Mouse (Mus musculus) regulatory T cell (primary cell): ENCODE measurements around the gene Ggt6.

Experiments
- in situ Hi-C: fragments of 300-600 bp; cut with MboI, MseI; formaldehyde crosslinking; loops from one replicate; pipeline ENCODE4 v1.15.1; 2025; ENCODE audit warnings: high pct_unique_total_duplicates

The Ggt6 gene

DNA sequence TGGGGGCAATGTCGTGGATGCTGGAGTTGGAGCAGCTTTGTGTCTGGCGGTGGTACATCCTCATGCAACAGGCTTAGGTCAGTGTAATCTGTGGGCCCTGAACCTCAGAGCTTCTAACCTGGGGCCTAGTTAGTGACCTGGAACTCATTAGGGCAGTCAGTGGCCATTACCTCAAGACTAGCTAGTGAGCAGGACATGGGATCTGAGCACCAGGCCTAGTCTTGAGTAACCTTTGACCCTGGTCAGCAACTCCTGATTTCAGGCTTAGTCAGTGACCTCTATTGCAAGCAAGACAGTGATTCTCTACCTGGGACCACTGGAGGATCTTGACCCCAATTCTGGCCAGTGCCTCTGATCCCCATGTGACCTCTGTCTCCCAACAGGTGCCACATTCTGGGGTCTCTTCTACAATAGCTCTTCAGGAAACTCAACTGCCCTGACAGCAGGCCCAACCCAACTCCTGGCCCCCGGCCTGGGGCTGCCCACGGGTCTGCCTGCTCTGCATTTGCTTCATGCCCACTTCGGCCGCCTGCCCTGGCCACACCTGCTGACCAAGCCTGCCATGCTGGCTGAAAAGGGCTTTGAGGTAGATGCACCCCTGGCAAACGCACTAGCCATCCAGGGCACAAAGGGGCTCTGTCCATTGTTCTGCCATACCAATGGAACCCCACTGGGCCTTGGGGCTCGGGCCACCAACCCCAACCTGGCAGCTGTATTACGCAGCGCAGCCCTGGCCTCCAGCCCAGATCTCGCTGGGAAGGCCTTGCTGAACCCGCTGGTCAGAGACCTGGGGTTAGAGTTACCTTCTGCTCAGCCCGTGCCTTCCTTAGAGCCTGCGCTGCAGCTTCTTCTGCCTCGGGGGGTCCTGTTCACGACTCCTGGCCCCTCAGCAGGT, 1.7 kb downstream of the Ggt6 start:
- in situ Hi-C loops: loop anchor here (5.0 to 25.0 kb wide), 2 partner anchors 220 to 1425 kb away; partner anchors contain the start of genes Derl2, Dhx33, Med31 and Mis12

DNA sequence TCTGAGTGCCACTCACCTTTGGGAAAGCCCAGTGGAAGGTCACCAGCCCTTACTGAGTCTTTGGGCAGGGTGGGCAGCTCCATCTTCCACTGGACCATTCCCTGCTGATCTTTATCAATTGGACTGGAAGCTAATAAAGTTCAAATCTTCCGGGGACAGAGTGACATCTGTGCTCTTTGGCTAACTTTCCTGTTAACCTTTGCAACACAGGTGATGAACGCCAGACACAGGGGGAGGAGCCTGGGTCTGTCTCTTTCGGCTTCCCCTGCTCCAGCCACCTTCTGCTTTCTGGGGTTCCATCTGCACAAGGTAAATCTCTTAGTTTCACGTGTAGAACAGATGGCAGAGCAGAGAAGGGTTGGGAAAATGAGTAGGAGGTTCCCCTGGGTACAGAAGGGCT, 3.1 kb downstream of the Ggt6 start:
- in situ Hi-C loops: loop anchor here (5.0 to 25.0 kb wide), 2 partner anchors 221 to 1426 kb away; partner anchors contain the start of genes Derl2, Dhx33, Med31 and Mis12

DNA sequence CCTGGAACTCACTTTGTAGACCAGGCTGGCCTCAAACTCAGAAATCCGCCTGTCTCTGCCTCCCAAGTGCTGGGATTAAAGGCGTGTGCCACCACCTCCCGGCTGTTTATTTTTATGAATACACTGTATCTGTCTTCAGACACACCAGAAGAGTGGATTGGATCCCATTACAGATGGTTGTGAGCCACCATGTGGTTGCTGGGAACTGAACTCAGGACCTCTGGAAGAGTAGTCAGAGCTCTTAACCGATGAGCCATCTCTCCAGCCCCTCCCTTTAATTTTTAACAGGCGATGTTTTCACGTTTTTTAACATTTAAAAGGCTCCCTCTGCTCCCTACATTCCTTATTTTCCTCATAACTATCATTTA, 5.3 kb downstream of the Ggt6 start:
- in situ Hi-C loops: loop anchor here (5.0 to 25.0 kb wide), 2 partner anchors 262 to 1428 kb away; partner anchors contain the start of genes Derl2, Dhx33 and Mis12

DNA sequence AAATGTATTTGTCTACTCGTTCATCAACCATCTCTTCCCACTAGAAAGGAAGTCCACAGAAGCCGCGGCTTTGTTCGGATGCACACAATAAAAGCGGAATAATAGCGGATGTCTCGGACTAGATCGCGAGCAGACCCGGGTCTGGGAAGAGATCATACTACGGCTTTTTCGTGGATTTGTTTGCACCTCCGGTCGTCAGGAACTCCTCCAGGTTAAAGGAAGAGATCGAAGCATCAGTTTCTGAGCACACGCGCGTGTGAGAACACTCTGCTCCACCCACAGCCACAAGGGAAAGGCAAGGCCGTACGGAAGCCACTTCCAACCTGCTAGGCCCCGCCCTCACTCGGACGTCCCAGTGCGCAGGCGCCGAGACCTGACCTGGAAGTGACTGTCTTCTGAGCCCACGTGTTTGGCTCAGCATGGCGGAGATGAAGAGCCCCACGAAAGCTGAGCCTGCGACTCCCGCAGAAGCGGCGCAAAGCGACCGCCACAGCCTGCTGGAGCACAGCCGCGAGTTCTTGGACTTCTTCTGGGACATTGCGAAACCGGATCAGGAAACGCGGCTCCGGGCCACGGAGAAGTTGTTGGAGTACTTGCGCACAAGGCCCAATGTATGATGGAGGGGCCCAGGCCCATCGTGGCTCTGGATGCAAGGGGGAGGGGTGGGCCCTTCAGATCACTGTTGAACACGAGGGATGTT, 5.8 kb downstream of the Ggt6 start, which contains the start of gene Mybbp1a:
TSS of gene Mybbp1a (plus strand) at position 391 of the 700 bp plus-strand sequence.
- in situ Hi-C loops: loop anchor here (5.0 to 25.0 kb wide), 2 partner anchors 261 to 1429 kb away; partner anchors contain the start of genes Derl2, Dhx33 and Mis12

DNA sequence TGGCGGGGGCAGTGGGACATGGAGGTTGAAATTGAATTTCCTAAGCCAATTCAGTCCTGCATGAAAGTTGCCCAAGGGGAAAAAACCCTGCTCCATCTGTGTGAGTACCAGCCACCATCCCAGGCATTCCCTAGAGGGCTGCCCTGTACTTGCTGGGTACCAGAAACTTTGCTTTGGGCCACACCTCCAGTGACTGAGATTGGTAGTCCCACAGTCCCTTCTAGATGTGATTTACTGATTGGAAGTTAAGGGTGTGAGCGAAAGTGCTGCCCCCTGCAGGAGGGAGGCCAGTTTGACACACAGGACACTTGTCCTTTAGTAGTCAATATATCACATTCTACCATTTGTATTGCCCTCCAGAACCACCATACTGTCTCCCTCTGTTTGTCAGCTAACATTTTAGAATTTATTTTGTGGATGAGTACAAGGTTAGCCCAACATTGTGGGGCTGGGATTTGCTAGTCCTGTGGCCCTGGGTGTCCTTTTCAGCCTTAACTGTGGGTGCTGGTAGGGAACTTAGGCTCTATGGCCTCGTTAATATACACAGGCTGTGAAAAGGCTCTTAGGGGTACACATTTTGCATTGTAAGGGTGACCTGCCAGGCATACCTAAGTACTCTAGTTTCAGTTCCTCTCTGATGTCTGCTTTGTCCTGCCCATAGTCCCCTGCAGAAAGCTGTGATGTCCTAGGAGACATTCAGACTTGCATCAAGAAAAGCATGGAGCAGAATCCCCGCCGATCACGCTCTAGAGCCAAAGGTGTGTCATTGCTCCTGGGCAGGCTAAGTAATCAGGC, 11.2 kb downstream of the Ggt6 start:
- in situ Hi-C loops: loop anchor here (25.0 kb wide), 1 partner anchor 1434 kb away; the partner anchor contains the start of genes Derl2, Dhx33 and Mis12

DNA sequence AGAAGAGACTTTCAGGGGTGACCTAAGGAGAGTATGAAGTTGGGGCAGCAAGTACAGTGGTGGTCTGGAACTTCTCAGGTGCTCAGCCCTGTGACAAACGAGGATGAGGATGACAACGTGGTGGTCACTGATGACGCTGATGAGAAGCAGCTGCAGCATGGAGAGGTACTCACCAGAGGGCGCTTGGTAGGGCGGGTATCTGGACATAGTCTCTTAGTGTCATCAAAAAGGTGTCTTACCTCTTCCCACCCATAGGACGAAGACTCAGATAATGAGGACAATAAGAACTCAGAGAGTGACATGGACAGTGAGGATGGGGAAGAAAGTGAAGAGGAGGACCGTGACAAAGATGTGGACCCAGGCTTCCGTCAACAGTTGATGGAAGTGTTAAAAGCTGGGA, 12.1 kb downstream of the Ggt6 start:
- in situ Hi-C loops: loop anchor here (25.0 kb wide), 1 partner anchor 1435 kb away; the partner anchor contains the start of genes Derl2, Dhx33 and Mis12

DNA sequence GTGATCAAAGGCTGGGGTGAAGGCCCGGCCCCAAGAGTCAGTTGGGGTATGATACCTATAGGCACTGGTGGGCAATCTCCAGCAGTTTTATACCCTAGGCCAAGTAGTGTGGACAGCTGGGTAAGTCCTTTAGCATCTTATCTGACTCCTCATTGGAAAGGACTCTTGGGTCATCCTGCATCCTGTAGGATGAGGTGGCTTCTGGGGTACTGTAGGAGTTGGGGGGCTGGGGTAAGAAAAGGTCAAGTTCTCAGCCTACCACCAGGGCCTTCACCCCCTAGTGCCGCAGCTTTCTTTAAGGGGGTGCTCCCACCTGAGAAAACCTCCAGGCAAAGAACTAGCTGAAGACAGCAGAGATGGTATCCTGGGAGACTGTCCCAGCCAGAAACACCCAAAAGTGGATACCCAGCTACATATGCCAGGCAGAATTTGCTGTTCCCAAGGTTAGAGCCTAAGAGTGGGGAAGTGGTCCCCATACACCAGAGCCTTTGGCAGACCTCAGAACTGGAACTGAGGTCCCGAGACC, 16.9 kb downstream of the Ggt6 start:
- in situ Hi-C loops: no loop called here

DNA sequence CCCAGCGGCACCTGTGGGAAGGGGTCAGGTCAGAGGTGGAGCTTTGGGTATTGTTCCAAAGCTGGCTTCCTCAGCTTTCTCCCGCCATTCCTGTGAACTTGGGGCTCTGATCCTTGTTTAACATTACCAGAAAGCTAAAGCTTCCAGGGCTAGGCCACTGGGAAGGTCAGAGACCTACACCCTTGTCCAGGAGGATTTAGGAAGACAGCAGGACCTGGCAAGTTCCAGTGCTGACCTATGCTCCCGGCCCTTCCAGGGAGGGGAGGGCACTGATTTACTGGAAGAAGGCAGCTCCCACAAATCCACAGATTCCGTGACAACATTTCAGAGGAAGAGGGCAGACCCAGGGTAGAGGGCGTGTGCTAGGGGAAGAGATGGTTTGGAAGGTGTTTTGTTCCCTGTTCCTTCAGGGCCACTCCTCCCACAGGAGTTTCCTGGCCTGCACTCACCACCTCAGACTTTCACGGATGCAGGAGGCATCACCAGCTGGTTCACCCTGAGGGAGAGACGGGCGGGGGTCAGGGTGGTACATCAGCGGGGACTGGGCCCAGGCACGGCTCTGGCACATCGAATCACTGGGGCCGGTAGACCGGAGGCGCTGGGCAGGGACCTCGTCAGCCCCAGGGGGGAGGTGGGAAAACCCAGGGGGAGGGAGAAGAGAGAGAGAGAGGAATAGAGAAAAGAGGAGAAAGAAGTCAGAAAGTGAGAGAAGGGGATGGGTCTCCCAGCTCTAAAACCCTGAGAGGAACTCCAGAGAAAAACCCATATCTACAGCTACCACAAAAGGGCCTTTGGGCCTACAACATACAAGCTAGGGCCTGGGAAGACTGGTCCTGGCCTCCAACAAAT, 18.0 kb downstream of the Ggt6 start:
- in situ Hi-C loops: no loop called here

DNA sequence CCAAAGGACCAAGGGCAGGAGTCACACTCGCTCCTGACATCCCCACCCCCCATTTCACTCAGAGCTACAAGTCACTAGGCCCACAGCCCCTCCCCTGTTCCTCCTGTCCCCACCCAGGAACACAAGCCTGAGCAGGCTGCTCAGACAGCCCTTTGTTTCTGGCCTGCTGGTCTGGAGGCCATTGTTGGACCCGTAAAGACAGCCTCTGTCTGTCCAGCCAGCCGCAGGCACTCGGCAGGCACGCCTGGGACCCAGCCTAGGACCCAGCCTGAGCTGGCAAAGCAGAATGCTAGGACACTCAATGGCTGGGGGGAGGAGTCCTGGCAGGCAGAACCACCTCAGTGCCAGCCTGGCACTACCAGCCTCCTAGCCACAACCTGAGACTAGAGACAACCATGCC, 20.4 kb downstream of the Ggt6 start:
- in situ Hi-C loops: no loop called here

DNA sequence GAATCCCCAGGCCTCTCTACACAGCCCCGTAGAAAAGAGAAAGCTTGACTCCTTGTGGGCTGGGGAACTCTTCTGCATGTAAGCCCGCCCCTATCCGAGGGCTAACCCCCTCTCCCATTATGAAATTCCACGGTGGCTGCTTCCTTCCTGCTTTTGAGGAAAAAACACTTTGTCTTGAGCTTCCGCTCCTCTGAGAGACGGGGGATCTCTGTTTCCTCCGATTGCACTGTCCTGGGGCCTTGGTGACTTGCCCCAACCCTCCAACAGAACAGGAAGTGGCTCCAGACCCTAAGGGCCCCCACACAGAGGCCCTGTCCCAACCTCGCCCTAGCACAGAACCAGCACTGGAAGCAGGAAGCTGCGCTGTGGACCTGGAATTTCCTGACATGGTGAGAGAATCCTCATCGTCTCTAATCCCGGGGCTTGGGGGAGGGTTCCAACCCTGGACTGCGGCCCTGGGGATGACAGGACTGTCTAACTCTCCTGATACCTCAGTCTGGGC, 22.7 kb downstream of the Ggt6 start:
- in situ Hi-C loops: no loop called here

DNA sequence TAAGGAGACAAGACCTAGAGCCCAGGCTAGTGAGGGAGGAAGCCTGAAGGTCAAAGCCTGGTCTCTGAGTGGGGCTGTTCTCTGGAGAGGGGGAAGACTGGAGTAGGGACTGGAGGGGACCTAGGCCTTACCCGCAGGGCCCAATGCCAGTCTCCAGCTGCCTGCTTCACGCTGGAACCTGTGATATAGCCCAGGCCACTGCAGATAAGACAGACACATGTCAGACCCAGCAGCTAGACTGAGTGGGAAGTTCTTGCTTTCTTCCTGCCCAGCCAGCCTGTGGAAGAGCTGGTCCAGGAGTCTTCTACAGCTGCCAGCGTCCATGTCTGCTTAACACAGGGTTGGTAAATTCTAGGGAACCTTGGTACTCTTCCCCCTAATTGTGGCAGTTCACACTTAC, 23.2 kb downstream of the Ggt6 start:
- in situ Hi-C loops: no loop called here

DNA sequence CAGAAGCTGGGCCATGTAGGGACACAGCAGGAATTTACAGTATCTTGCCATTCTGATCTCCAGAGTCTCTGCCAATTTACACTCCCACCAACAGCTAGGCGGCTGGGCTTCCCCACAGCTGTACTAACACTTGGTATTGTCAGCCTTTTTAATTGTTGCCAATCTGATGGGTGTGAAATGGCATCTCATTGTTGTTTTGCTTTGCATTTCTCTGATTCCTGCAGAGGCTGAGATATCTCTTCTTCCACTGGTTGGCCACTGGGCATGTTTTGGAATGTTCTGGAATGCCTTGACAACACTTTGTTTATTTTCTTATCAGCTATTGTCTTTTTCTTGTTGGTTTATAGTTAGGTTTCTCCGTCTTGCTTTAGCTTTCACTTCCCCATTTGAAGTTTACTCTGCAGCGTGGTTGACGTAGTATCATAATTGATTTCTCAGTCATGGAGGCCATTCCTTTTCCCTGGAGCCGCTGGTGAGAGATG, 26.2 kb downstream of the Ggt6 start:
- in situ Hi-C loops: no loop called here

DNA sequence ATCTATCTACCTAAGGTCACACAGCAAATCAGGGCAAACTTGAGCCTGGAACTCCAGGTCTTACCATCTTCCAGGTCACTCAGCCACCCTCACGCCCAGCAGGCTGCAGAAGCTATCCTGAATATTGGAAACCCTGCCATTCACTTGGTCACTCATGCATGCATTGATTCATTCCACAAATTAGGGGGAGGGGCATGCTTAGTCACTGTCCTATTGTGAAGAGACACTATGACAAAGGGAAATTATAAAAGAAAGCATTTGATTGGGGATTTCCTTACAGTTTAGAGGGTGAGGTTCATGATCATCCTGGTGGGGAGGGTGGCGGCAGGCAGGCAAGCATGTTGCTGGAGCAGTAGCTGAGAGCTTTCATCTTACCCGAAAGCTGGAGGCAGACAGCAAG, 29.5 kb downstream of the Ggt6 start:
- in situ Hi-C loops: no loop called here

DNA sequence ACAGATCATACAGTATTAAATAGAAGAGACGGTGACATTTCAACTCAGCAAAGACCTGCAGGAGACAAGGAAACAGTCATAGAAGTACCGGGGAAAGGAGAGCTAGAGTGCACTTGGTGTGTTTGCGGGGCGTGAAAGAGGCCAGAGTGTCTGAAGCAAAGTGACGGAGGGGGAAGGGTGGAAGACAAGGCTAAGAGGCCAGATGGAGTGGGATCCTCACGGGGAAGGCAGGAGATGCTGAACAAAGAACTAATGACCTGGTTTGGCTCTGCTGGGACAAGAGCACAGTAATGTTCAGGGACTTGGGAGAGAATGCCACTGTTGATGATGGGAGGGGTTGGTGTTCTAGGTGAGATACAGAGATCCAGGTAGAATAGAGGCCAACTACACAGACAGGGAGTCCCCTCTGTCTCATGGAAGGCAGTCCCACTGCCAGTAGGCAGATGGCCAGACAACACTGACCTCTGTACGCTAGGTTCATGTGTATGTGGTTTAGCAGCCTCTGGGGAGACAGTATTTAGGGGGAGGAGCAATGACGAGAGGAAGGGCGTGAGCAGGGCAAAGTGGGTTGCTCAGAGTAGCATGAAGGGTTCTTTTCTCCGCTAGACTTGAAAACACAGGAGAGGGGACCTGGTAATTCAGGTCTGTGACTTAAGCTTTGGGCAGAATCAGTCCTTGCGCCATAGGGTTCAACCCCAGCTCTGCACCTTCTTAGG, 30.8 kb downstream of the Ggt6 start:
- in situ Hi-C loops: no loop called here

DNA sequence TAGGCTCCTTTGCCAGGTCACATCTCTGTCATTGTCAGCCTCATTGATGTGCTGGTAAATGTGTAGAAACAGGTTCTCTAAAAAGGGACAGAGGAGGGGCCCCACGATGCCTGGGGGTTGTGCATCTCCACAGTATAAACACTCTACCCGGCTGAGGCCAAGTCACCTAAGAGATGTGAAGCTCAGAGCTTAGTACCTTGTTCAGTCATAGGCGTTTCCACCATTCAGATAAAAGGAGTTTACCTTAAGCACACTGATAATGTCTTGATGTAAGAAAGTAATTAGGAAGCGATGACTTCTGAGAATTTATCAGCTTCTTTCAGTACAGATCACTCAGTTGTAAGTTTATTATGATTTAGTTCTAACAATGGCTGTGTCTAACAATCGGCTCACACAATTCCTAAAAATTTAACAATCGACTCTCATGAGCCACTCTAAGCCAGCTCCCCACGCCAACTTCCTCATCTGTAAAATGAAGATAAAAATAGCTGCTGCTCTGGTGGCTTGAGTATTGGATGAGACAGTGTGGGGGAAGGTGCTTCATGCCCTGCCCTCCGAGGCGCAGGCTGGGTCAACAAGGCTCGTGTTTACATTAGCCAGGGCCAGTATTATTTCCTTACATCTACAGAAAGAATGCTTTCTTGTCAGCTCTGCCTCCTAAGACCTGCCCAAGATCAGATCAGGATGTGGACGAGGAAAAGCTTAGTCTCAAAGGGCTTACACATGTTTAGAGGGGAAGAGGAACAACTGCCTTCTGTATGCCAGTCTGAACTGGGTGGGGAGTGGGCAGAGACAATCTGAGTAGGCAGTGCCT, 31.6 kb downstream of the Ggt6 start:
- in situ Hi-C loops: no loop called here

DNA sequence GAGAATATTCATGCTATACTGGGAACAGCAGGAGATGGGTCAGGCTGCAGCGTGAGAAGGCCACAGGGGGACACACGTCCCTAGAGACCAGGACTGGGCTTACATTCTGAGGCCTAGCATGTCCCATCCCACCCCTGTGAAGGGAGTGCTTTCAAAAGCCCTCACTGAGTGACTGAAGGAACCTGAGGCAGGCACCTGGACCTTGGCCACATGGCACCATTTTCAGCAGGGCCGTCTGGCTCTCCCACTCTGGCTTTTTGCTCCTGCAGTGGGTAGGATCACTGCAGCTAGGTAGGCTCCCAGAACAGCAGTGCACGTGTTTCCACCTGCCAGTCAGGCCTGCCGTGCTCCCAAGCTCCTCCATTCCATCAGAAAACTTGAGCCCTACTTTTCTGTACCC, 33.2 kb downstream of the Ggt6 start:
- in situ Hi-C loops: no loop called here

DNA sequence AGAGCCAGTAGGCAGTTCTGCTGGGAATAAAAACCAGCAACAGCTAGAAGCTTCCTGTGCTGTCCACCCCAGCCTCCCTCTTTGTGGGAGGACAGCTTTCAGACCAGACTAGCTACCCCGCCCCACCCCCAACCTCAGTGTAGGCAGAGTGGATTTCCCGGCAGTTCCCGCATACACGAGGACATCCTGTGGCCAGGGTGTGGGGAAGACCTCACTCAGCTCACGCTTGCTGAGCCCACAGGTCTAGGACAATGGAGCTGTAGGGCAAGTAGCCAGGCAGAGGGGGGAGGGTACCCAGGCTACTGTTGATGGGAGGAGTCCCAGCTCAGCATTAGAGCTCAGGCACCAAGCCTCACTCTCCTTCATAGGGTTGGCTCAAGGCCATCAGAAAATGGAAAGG, 33.9 kb downstream of the Ggt6 start:
- in situ Hi-C loops: no loop called here

DNA sequence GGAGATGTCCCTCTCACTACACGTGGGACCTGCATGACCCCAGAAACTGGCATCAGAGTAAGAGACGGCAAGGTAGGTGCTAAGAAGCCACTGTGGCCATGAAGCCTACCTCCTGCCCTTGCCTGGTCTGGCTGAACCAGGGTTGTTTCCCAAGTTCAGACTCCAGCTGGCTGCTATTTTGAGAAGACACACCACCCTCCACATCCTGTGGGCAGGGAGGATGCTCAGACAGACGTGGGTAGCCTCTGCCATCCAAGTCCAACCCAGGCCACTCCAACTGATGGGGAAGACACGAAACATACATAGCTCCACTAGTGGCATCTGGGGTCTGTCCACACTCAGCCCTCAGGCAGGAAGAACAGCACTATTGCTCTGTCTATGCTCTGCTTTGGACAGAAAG, 34.7 kb downstream of the Ggt6 start:
- in situ Hi-C loops: no loop called here
